ENCODE assay signal across 8 mouse cellular contexts in the genomic region with DNA sequence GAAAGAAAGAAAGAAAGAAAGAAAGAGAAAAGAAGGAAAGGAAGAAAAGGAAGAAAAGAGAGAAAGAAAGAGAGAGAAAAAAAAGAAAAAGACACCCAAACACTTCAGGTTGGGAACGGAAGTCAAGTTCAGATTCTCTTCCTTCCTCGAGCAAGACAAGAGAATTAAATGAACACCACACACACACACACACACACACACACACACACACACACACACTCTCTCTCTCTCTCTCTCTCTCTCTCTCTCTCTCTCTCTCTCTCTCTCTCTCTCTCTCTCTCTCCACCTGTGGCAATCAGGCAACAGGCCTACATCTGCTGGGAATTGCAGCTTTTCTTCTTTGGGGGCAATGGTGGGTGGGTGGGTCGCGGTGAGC. TPM values are rescaled to one million over a fixed set of nuclear protein-coding genes. Genes with fewer than 3 reads are reported as not detected.
DNase-seq lines count a peak whose midpoint lies in the region; ATAC-seq and TF ChIP-seq lines count a peak whose summit lies in the region.
"Not testable (repeated sequence)": the region's sequence is repeated elsewhere in the genome, so short reads cannot be mapped to it uniquely, and the experiment has no call there.

No protein-coding gene starts in this region.

- H3K4me3 ChIP-seq in E14TG2a.4 (replicated peaks; ENCODE audit: low read length), result peak overlapping the region; percentile 89
- peak overlapping the region; percentile 86 for H3K4me3 ChIP-seq in embryonic facial prominence, embryonic 12.5 days
- peak overlapping the region; percentile 92 for H3K4me3 ChIP-seq in hindbrain, embryonic 15.5 days
- H3K4me3 ChIP-seq in left cerebral cortex, adult 2 months, result peak overlapping the region; percentile 86
- peak overlapping the region; percentile 73 for H3K4me3 ChIP-seq in lung, adult 2 months (replicated peaks; ENCODE audit: extremely low read depth, low read depth, low read length)
- peak overlapping the region; percentile 93 for H3K4me3 ChIP-seq in midbrain, embryonic 16.5 days (ENCODE audit: low read depth, low read length)
- H3K4me3 ChIP-seq in stomach, embryonic 15.5 days (replicated peaks), result peak overlapping the region; percentile 89

- H3K27ac ChIP-seq in embryonic facial prominence, embryonic 12.5 days, result peak overlapping the region; percentile 88
- peak overlapping the region; percentile 94 for H3K27ac ChIP-seq in hindbrain, embryonic 15.5 days (replicated peaks)
- H3K27ac ChIP-seq in left cerebral cortex, adult 2 months, result not testable (repeated sequence)
- H3K27ac ChIP-seq in midbrain, embryonic 16.5 days (ENCODE audit: low read length), result peak overlapping the region; percentile 92
- H3K27ac ChIP-seq in stomach, embryonic 15.5 days, result peak overlapping the region; percentile 93

- peak; percentile 4 for DNase-seq in gastrocnemius, postnatal 10 days
- DNase-seq in left cerebral cortex, adult 2 months (ENCODE audit: extremely low spot score in 1 of 2, low spot score in 2 of 2); lung, adult 2 months: not testable (repeated sequence)

- H3K4me2 ChIP-seq in embryonic facial prominence, embryonic 12.5 days (replicated peaks), result peak overlapping the region; percentile 54
- H3K4me2 ChIP-seq in hindbrain, embryonic 15.5 days, result peak overlapping the region; percentile 62
- H3K4me2 ChIP-seq in midbrain, embryonic 16.5 days (ENCODE audit: low read length), result peak overlapping the region; percentile 63
- H3K4me2 ChIP-seq in stomach, embryonic 15.5 days, result peak overlapping the region; percentile 65

- H3K9me3 ChIP-seq in E14TG2a.4 (ENCODE audit: low read length); embryonic facial prominence, embryonic 12.5 days; hindbrain, embryonic 15.5 days; midbrain, embryonic 16.5 days (replicated peaks; ENCODE audit: control insufficient read depth, low read length, poor library complexity, severe bottlenecking); stomach, embryonic 15.5 days: not testable (repeated sequence)

- H3K36me3 ChIP-seq in E14TG2a.4 (ENCODE audit: insufficient read depth, low read length); embryonic facial prominence, embryonic 12.5 days; hindbrain, embryonic 15.5 days; midbrain, embryonic 16.5 days (ENCODE audit: control insufficient read depth, insufficient read depth, low read length); stomach, embryonic 15.5 days: not testable (repeated sequence)

- not testable (repeated sequence) for H3K4me1 ChIP-seq in E14TG2a.4 (replicated peaks; ENCODE audit: low read depth, low read length); embryonic facial prominence, embryonic 12.5 days; lung, adult 2 months (ENCODE audit: control insufficient read depth, insufficient read depth, low read length); stomach, embryonic 15.5 days
- peaks cover 22% of the 10 kb centered on the region for H3K4me1 ChIP-seq in hindbrain, embryonic 15.5 days (replicated peaks)
- peaks cover 15% of the 10 kb centered on the region for H3K4me1 ChIP-seq in midbrain, embryonic 16.5 days (ENCODE audit: control insufficient read depth, insufficient read depth, low read length)

- not testable (repeated sequence) for H3K27me3 ChIP-seq in E14TG2a.4 (ENCODE audit: insufficient read depth, low read length); embryonic facial prominence, embryonic 12.5 days; hindbrain, embryonic 15.5 days; midbrain, embryonic 16.5 days (ENCODE audit: control insufficient read depth, insufficient read depth, low read depth, low read length); stomach, embryonic 15.5 days (replicated peaks)

- not testable (repeated sequence) for TF ChIP-seq POLR2A in lung, adult 2 months (IDR thresholded peaks at IDR 0.05; ENCODE audit: borderline replicate concordance, extremely low read depth, low read depth, low read length)

- TF ChIP-seq CTCF in E14TG2a.4 (conservative IDR thresholded peaks at IDR 0.05; ENCODE audit: low read length); left cerebral cortex, adult 2 months (IDR thresholded peaks at IDR 0.05); lung, adult 2 months (IDR thresholded peaks at IDR 0.05; ENCODE audit: insufficient read depth, low read length): not testable (repeated sequence)

- 2% methylated on average over 4 of the region's 4 CpGs for WGBS in embryonic facial prominence, embryonic 12.5 days
- WGBS in hindbrain, embryonic 15.5 days, result 0% methylated on average over 4 of the region's 4 CpGs
- 0% methylated on average over 4 of the region's 4 CpGs for WGBS in lung, adult 2 months
- 0% methylated on average over 4 of the region's 4 CpGs for WGBS in midbrain, embryonic 16.5 days
- WGBS in stomach, embryonic 15.5 days, result 6% methylated on average over 4 of the region's 4 CpGs

- H3K9ac ChIP-seq in embryonic facial prominence, embryonic 12.5 days, result peak overlapping the region; percentile 89
- H3K9ac ChIP-seq in hindbrain, embryonic 15.5 days, result peak overlapping the region; percentile 92
- H3K9ac ChIP-seq in midbrain, embryonic 16.5 days (ENCODE audit: low read depth, low read length), result peak overlapping the region; percentile 91
- H3K9ac ChIP-seq in stomach, embryonic 15.5 days, result peak overlapping the region; percentile 78

- ATAC-seq in embryonic facial prominence, embryonic 12.5 days (ENCODE audit: insufficient number of reproducible peaks, insufficient read depth, low FRiP score, low TSS enrichment); hindbrain, embryonic 15.5 days (ENCODE audit: low FRiP score, low read depth); midbrain, embryonic 16.5 days; stomach, embryonic 15.5 days (ENCODE audit: insufficient read depth, low FRiP score, low read depth): not testable (repeated sequence)

- intact Hi-C loops in left cerebral cortex, adult 2 months (cut with DNase I), result loop anchor here (10.0 kb wide), 1 partner anchor 108 kb away; a partner anchor contains a TSS

RNA-seq across cellular contexts. Expression of a gene that starts 1.1 kb away (rescaled TPM):
- 4.9 TPM in 2 replicates for polyA plus RNA-seq in embryonic facial prominence, embryonic 12.5 days (2016; fragmentation: Nextera tagmentation; extraction: Ambion mirVana)
- total RNA-seq in gastrocnemius, postnatal 10 days (2021), result 10 to 100 TPM; 19.3 to 22.7 TPM
- polyA plus RNA-seq in hindbrain, embryonic 15.5 days (2015; fragmentation: Nextera tagmentation; extraction: Ambion mirVana), result 4.7 and 4.9 TPM in 2 replicates
- total RNA-seq in left cerebral cortex, adult 2 months (2021), result 10 to 100 TPM; 28.9 to 29.5 TPM
- 23.1 and 30.9 TPM in 2 replicates for polyA plus RNA-seq in lung, adult 2 months (2012; rRNA removed)
- polyA plus RNA-seq in midbrain, embryonic 16.5 days (2015; fragmentation: Nextera tagmentation; extraction: Ambion mirVana), result 4.4 and 6.4 TPM in 2 replicates
- 3.8 and 4.4 TPM in 2 replicates for polyA plus RNA-seq in stomach, embryonic 15.5 days (2015; fragmentation: Nextera tagmentation; extraction: Ambion mirVana)
